Mouse (Mus musculus): ENCODE measurements around the gene Idh1. TPM values are rescaled to one million over a fixed set of nuclear protein-coding genes. Genes with fewer than 3 reads are reported as not detected.

Gene Idh1
- total and polyA plus RNA-seq, 3 experiments, result 19.3 to 26.7 TPM; not detected in 1

DNA sequence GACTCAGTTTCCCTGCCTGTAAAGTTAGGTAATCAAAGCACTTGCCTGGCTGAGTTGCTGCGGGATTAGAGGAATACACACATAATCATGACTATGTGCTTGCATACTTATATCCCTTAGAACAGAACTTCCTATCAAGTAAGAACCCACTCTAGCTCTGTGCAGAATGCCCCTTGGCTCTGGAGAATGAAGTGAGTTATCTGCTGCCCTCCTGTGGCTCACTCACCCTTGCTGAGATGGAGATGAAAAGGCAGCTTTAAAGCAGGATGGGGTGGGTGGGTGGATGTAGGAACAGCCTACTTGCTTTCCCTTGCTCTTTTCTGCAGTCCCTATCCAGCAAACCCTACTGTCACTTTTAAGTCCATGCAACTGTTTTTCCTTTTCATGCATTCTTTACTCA is 24.1 kb downstream of the Idh1 start:
- no peaks in the 10 kb centered on the region for H3K27me3 ChIP-seq (ENCODE audit: control insufficient read depth in 1 of 2, insufficient read depth in 2 of 2, low read length in 2 of 2)
- H3K36me3 ChIP-seq (ENCODE audit: control insufficient read depth in 1 of 2, insufficient read depth in 2 of 2, low read length in 2 of 2), result no peaks in the 10 kb centered on the region
- H3K4me1 ChIP-seq (ENCODE audit: control insufficient read depth in 1 of 2, insufficient read depth in 2 of 2, low read length in 2 of 2), result no peaks in the 10 kb centered on the region
- H3K9ac ChIP-seq (ENCODE audit: control insufficient read depth, low read depth, low read length, poor library complexity, severe bottlenecking), result no peak overlapping the region
- 0 out of 6 replicates have a peak, but pooled peaks of 1 of the 3 experiments have one; percentile 1 for TF ChIP-seq CTCF (IDR thresholded peaks at IDR 0.05 in 2 of 3, conservative IDR thresholded peaks at IDR 0.05 in 1 of 3; ENCODE audit: control insufficient read depth in 1 of 3, insufficient read depth in 1 of 3, low read depth in 2 of 3, low read length in 3 of 3, poor library complexity in 1 of 3, severe bottlenecking in 1 of 3)
- no peak for TF ChIP-seq UBTF (IDR thresholded peaks at IDR 0.05; ENCODE audit: borderline replicate concordance, insufficient read depth, low read depth, low read length)
- DNase-seq (ENCODE audit: low read depth, low spot score), result no peak
- no peak overlapping the region for H3K27ac ChIP-seq (ENCODE audit: control insufficient read depth, low read depth, low read length)
- H3K4me3 ChIP-seq (ENCODE audit: control insufficient read depth in 1 of 2, insufficient read depth in 1 of 2, low read depth in 2 of 2, low read length in 2 of 2), result no peak overlapping the region
- H3K79me2 ChIP-seq (ENCODE audit: control insufficient read depth, insufficient read depth, low read length, poor library complexity), result no peaks in the 10 kb centered on the region
- H3K9me3 ChIP-seq (replicated peaks; ENCODE audit: insufficient read depth, low read length), result no peaks in the 10 kb centered on the region

DNA sequence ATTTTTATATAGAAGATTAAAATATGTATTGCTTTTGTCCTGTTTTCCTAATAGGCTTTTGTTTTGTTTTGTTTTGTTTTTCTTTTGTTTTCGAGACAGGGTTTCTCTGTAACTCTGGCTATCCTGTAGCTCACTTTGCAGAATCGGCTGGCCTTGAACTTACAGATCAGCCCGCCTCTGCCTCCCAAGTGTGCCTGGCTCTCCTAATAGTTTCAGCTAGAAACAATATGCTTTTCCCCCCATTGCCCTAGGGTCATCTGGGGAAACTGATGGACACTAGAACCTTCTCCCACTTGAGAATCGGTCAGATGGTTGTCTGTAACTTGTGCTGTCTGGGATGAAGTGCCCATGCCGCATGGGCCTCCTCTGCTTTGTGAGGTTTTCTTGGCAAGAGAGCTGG is 30.2 kb downstream of the Idh1 start:
- Histone ChIP-seq H3K79me2 (ENCODE audit: control insufficient read depth, insufficient read depth, low read length, poor library complexity) (no peaks in the 10 kb centered on the region), H3K9me3 (replicated peaks; ENCODE audit: insufficient read depth, low read length) (no peaks in the 10 kb centered on the region), H3K27me3 (ENCODE audit: control insufficient read depth in 1 of 2, insufficient read depth in 2 of 2, low read length in 2 of 2) (no peaks in the 10 kb centered on the region), H3K27ac (ENCODE audit: control insufficient read depth, low read depth, low read length) (no peak overlapping the region), H3K36me3 (ENCODE audit: control insufficient read depth in 1 of 2, insufficient read depth in 2 of 2, low read length in 2 of 2) (no peaks in the 10 kb centered on the region), H3K4me1 (ENCODE audit: control insufficient read depth in 1 of 2, insufficient read depth in 2 of 2, low read length in 2 of 2) (no peaks in the 10 kb centered on the region), H3K4me3 (ENCODE audit: control insufficient read depth in 1 of 2, insufficient read depth in 1 of 2, low read depth in 2 of 2, low read length in 2 of 2) (no peak overlapping the region), H3K9ac (ENCODE audit: control insufficient read depth, low read depth, low read length, poor library complexity, severe bottlenecking) (no peak overlapping the region)
- no peak for DNase-seq (ENCODE audit: low read depth, low spot score)
- TF ChIP-seq USF2 (IDR thresholded peaks at IDR 0.05; ENCODE audit: borderline replicate concordance in 1 of 2, insufficient read depth in 1 of 2, low read depth in 1 of 2, low read length in 2 of 2) (no peak), POLR2AphosphoS5 (IDR thresholded peaks at IDR 0.05; ENCODE audit: borderline replicate concordance, low read depth, low read length) (no peak), MAFK (IDR thresholded peaks at IDR 0.05; ENCODE audit: borderline replicate concordance, low read depth, low read length) (no peak), ELF1 (IDR thresholded peaks at IDR 0.05; ENCODE audit: low read depth, low read length) (no peak), EP300 (IDR thresholded peaks at IDR 0.05; ENCODE audit: low read depth in 1 of 2, low read length in 2 of 2) (no peak), ZC3H11A (IDR thresholded peaks at IDR 0.05; ENCODE audit: low read depth, low read length) (no peak), TCF12 (IDR thresholded peaks at IDR 0.05; ENCODE audit: low read depth, low read length) (no peak), CHD1 (IDR thresholded peaks at IDR 0.05; ENCODE audit: low read depth, low read length) (no peak), NELFE (IDR thresholded peaks at IDR 0.05; ENCODE audit: low read depth, low read length) (no peak), ETS1 (IDR thresholded peaks at IDR 0.05; ENCODE audit: low read depth, low read length) (no peak), GATA1 (IDR thresholded peaks at IDR 0.05; ENCODE audit: low read depth, low read length) (no peak), POLR2A (IDR thresholded peaks at IDR 0.05; ENCODE audit: control insufficient read depth in 1 of 2, insufficient read depth in 1 of 2, low read depth in 1 of 2, low read length in 2 of 2, poor library complexity in 1 of 2) (no peak), JUND (IDR thresholded peaks at IDR 0.05; ENCODE audit: low read depth, low read length) (no peak), MYB (IDR thresholded peaks at IDR 0.05; ENCODE audit: low read depth, low read length) (no peak), ZKSCAN1 (IDR thresholded peaks at IDR 0.05; ENCODE audit: low read depth, low read length) (no peak), MAX (IDR thresholded peaks at IDR 0.05; ENCODE audit: low read length) (no peak), UBTF (IDR thresholded peaks at IDR 0.05; ENCODE audit: borderline replicate concordance, insufficient read depth, low read depth, low read length) (no peak), KAT2A (conservative IDR thresholded peaks at IDR 0.05; ENCODE audit: low read depth, low read length) (no peak), MEF2A (IDR thresholded peaks at IDR 0.05; ENCODE audit: extremely low read depth, insufficient replicate concordance, low read depth, low read length, poor library complexity, severe bottlenecking) (no peak), BHLHE40 (IDR thresholded peaks at IDR 0.05; ENCODE audit: borderline replicate concordance, low read depth, low read length) (no peak)
